Mouse (Mus musculus) bone marrow macrophage, adult 2 months (primary cell): ENCODE measurements around the gene Tyk2.

Experiments
- CTCF ChIP-seq: IDR thresholded peaks from 2 replicates; pipeline ENCODE4 v1.5.1; 2012; ENCODE audit warnings: low read depth, mild to moderate bottlenecking, low read length, moderate library complexity
- POLR2A ChIP-seq: IDR thresholded peaks from 2 replicates; pipeline ENCODE4 v1.6.1; 2012; ENCODE audit warnings: mild to moderate bottlenecking, low read depth, low read length, borderline replicate concordance

DNA sequence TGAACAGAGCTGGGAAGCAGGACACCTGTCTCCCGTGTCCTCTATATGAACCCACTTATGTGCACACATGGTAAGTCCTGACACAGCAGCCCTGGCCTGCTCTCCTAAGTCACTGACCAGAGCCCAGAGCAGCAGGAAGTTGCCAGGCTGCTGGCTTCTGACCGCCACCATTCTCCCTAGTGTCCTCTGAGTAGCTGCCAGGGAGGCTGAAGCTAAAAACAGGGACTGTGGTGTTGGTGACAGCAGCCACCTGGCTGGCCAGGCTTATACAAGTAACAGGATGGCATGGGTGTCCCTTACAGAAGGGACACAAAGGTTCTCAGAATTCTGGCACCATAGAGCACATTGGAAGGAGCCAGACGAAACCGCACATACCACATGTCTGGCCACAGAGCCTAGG lies 14.4 kb upstream of the Tyk2 start:
- TF ChIP-seq CTCF (no peak), POLR2A (no peak)
